Mouse (Mus musculus) thymus, adult 2 months (tissue): ENCODE data around the gene Acox2. TPM values are rescaled to one million over a fixed set of nuclear protein-coding genes. Genes with fewer than 3 reads are reported as not detected.
A peak's percentile ranks its signal among the peaks of the same experiment; 100 is the strongest.
"Not testable (repeated sequence)": the region's sequence is repeated elsewhere in the genome, so short reads cannot be mapped to it uniquely, and the experiment has no call there.

ENCODE experiments used
- DNase-seq: peaks from one replicate; pipeline ENCODE4 v3.0.0; 2021
- H3K27ac ChIP-seq: fragments of 200-500 bp; 2 replicates; pipeline ENCODE4 v1.5.1; 2012; ENCODE audit warnings: low read length, control low read depth; ENCODE audit not compliant: control insufficient read depth, insufficient read depth
- H3K27me3 ChIP-seq: fragments of 200-500 bp; 2 replicates; pipeline ENCODE4 v1.6.1; 2012; ENCODE audit warnings: mild to moderate bottlenecking, low read length, moderate library complexity, mixed read lengths; ENCODE audit not compliant: control insufficient read depth, insufficient read depth
- H3K36me3 ChIP-seq: fragments of 200-500 bp; 2 replicates; pipeline ENCODE4 v1.6.1; 2012; ENCODE audit warnings: mild to moderate bottlenecking, low read length, moderate library complexity; ENCODE audit not compliant: control insufficient read depth, insufficient read depth
- H3K4me1 ChIP-seq: fragments of 200-500 bp; replicated peaks from 2 replicates; pipeline ENCODE4 v1.6.1; 2012; ENCODE audit warnings: low read length; ENCODE audit not compliant: control insufficient read depth, insufficient read depth
- H3K4me3 ChIP-seq: fragments of 200-500 bp; 2 replicates; pipeline ENCODE4 v1.5.1; 2012; ENCODE audit warnings: mild to moderate bottlenecking, low read length, control low read depth, moderate library complexity; ENCODE audit not compliant: control insufficient read depth, insufficient read depth
- CTCF ChIP-seq: fragments of 200-500 bp; IDR thresholded peaks from 2 replicates; pipeline ENCODE4 v1.5.1; 2012; ENCODE audit warnings: mild to moderate bottlenecking, control low read depth, low read length, moderate library complexity, borderline replicate concordance; ENCODE audit not compliant: control insufficient read depth, poor library complexity, insufficient read depth; ENCODE audit errors: extremely low read depth
- POLR2A ChIP-seq: fragments of 200-500 bp; IDR thresholded peaks from 2 replicates; pipeline ENCODE4 v1.6.1; 2012; ENCODE audit warnings: mild to moderate bottlenecking, low read length, control low read depth, moderate library complexity; ENCODE audit not compliant: control insufficient read depth, poor library complexity, insufficient read depth; ENCODE audit errors: extremely low read depth
- WGBS: fragments of 180-500 bp; shearing (Covaris S2); methylation state at CpG from one replicate; pipeline ENCODE4 v1.1.7; 2018; 5-methylcytosine and 5-hydroxymethylcytosine counted together
- polyA plus RNA-seq: library from polyadenylated mRNA; depleted of rRNA; stranded (reverse); fragments of >200 nt; gene quantifications from 2 replicates; pipeline ENCODE4 v1.2.3, GENCODE M21; 2012

Acox2 gene
- polyA plus RNA-seq, 1 experiment: 0.46 TPM

- H3K36me3 ChIP-seq: no peaks in the 10 kb centered on the region
- DNase-seq: no peak
- H3K27me3 ChIP-seq: no peaks in the 10 kb centered on the region
- H3K27ac ChIP-seq: no peak overlapping the region
- TF ChIP-seq CTCF (no peak), POLR2A (no peak)
- WGBS: 65% methylated on average over 5 of the region's 5 CpGs
- H3K4me1 ChIP-seq: no peaks in the 10 kb centered on the region
- H3K4me3 ChIP-seq: no peak overlapping the region
These were observed 38.7 kb upstream of the Acox2 start for GRCm38 (mm10) chr14:8297889-8298293.

DNA sequence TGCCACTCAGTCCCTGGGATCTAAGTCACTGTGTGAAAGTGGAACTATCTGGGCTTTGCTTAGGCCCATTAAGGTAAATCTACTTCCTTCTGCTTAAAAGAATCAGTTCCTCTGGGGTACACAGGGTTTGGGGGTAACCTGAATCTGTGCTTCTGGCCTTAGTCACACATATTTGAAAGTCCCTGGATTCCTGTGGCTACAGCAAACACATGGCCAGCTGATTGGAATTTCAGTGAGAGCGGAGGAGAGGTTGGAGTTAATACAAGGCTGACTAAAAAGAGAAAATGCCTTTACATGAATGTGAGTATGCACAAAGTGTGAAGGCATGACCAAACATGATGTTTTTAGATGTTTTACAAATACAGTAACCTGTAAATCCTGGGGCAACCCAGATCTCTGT lies 35.1 kb upstream of the Acox2 start:
- no peak for TF ChIP-seq POLR2A
- no peak for TF ChIP-seq CTCF
- H3K4me3 ChIP-seq: no peak overlapping the region
- H3K4me1 ChIP-seq: no peaks in the 10 kb centered on the region
- H3K27ac ChIP-seq: no peak overlapping the region
- WGBS: 95% methylated on average over 1 of the region's 1 CpGs
- no peaks in the 10 kb centered on the region for H3K27me3 ChIP-seq
- no peaks in the 10 kb centered on the region for H3K36me3 ChIP-seq
- DNase-seq: no peak

DNA sequence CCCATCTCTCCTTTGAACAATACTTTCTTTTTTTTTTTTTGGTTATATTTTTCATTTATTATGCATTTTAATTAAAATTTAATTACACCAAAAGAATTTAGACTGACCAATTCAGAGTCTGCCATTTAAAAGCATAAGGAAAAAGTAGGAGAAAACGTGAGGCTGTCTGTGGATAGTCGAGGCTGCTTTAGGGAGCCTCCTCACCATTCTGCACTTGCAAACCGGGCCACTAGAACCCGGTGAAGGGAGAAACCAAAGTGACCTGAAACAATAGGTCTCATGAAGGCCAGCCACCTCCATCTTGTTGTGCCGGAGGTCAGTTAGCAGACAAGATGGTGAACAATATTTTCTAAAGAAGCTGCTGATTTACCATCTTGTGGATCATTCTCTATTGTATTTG lies 27.4 kb upstream of the Acox2 start:
- not testable (repeated sequence) for H3K27me3 ChIP-seq, H3K36me3 ChIP-seq, H3K27ac ChIP-seq, H3K4me3 ChIP-seq, H3K4me1 ChIP-seq
- peak; percentile 18 for DNase-seq
- 86% methylated on average over 5 of the region's 5 CpGs for WGBS

GRCm38 (mm10) chr14:8283784-8284183 lies 24.6 kb upstream of the Acox2 start:
- DNase-seq: no peak
- Histone ChIP-seq H3K27me3 (no peaks in the 10 kb centered on the region), H3K27ac (no peak overlapping the region), H3K4me1 (no peaks in the 10 kb centered on the region), H3K36me3 (no peaks in the 10 kb centered on the region), H3K4me3 (no peak overlapping the region)
- TF ChIP-seq POLR2A: no peak
- no peak for TF ChIP-seq CTCF

DNA sequence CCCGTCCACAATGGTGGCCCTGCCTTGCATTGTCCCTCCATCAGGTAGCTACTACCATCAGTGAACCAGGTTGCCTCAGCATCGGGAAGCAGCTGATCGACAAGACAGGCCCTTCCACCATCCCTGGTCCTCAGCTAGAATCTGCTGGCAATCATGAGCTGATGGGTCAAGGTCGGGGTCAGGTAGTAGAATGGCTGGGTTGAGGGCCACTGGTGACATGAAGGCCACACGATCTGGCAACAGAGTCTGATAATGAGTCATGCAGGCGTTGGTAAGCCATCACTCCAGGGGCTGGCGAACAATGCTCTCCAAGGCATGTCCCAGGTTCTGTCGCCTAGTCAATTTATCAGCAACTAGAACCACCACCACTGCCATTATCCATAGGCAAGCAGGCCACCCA lies 12.1 kb upstream of the Acox2 start:
- H3K36me3 ChIP-seq: not testable (repeated sequence)

DNA sequence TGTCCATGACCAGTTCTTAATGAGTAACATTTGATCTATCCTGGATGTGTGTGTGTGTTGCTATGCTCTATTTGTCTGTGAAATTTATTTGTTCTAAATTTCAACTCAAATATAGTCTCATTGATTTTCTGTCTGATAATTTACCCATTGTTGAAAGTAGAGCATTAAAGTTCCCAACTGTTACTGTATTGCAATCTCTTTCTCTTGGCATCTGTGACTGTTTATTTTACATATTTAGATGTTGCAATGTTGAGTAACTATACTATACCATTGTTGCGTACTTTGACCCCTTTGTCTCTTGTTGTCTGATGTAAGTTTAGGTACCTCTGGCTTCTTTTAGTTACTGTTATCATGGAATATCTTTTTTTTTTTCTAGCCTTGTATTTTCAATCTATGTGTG lies 5.2 kb upstream of the Acox2 start:
- H3K27me3 ChIP-seq: no peaks in the 10 kb centered on the region
- WGBS: 98% methylated on average over 1 of the region's 1 CpGs
- H3K4me1 ChIP-seq: no peaks in the 10 kb centered on the region
- no peak for DNase-seq
- no peak overlapping the region for H3K27ac ChIP-seq
- no peak for TF ChIP-seq POLR2A
- TF ChIP-seq CTCF: no peak
- H3K4me3 ChIP-seq: no peak overlapping the region
- no peaks in the 10 kb centered on the region for H3K36me3 ChIP-seq

More for the DNA sequence above, 12.1 kb upstream of the Acox2 start:
- H3K4me3 ChIP-seq, H3K27me3 ChIP-seq, H3K4me1 ChIP-seq, DNase-seq, H3K27ac ChIP-seq: not testable (repeated sequence)
- 89% methylated on average over 8 of the region's 8 CpGs for WGBS

DNA sequence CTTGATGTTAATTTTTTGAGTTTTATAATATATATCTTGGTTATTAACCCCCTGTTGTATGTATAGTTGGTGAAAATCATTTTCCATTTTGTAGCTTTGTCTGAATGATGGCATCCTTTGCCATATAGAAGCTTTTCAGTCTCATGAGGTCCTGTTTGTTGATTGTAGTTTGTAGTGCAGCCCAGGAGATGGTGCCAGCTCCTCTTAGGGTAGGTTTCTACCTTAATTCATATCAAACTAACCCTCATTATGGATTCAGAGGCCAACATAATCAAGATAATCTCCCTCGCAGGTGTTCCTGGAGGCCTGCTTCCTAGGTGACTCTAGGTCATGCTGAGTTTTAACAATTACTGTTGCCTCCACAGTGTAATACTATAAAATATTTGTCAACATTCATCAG lies 3.1 kb upstream of the Acox2 start:
- TF ChIP-seq POLR2A (no peak), CTCF (no peak)
- WGBS: 91% methylated on average over 1 of the region's 1 CpGs
- no peaks in the 10 kb centered on the region for H3K27me3 ChIP-seq

More for the DNA sequence above, 3.1 kb upstream of the Acox2 start:
- Histone ChIP-seq H3K36me3 (no peaks in the 10 kb centered on the region), H3K27ac (no peak overlapping the region), H3K4me3 (no peak overlapping the region), H3K4me1 (no peaks in the 10 kb centered on the region)
- no peak for DNase-seq
